Mouse (Mus musculus): ENCODE data around the gene Olfr1404. TPM values are rescaled to one million over a fixed set of nuclear protein-coding genes. Genes with fewer than 3 reads are reported as not detected.

The Olfr1404 gene
- polyA plus RNA-seq, 1 experiment: not detected

- Histone ChIP-seq H3K27ac (ENCODE audit: insufficient read depth, low read depth, low read length) (no peak within 1 kb of the TSS), H3K4me1 (ENCODE audit: control insufficient read depth, insufficient read depth, low read length) (no peaks in the 10 kb centered on the region), H3K4me3 (ENCODE audit: insufficient read depth, low read length) (no peak within 1 kb of the TSS)
- TF ChIP-seq POLR2A (IDR thresholded peaks at IDR 0.05; ENCODE audit: borderline replicate concordance, low read depth, low read length) (no peak), CTCF (IDR thresholded peaks at IDR 0.05; ENCODE audit: low read depth, low read length) (no peak)
These were observed 53.5 kb downstream of the Olfr1404 start, which contains the start of gene Olfr418 for GRCm38 (mm10) chr1:173265701-173266100. Gene Olfr418 (plus strand): TSS chr1:173266001.

Other genes starting within 250 kb of the Olfr1404 start
- gene Olfr1408, start 75.0 kb upstream of the Olfr1404 start, polyA plus RNA-seq (2012; ENCODE audit: insufficient read depth, insufficient read length, missing spikeins): not detected in 2 replicates
- gene Olfr1406, start 21.8 kb upstream of the Olfr1404 start, polyA plus RNA-seq (2012; ENCODE audit: insufficient read depth, insufficient read length, missing spikeins): not detected in 2 replicates
- not detected in 2 replicates for gene Olfr218, start 14.6 kb upstream of the Olfr1404 start, polyA plus RNA-seq (2012; ENCODE audit: insufficient read depth, insufficient read length, missing spikeins)
- not detected in 2 replicates for gene Fcer1a, start 14.8 kb downstream of the Olfr1404 start, polyA plus RNA-seq (2012; ENCODE audit: insufficient read depth, insufficient read length, missing spikeins)
- not detected in 2 replicates for gene Olfr418, start 53.6 kb downstream of the Olfr1404 start, polyA plus RNA-seq (2012; ENCODE audit: insufficient read depth, insufficient read length, missing spikeins)
- not detected in 2 replicates for gene Mptx2, start 65.4 kb downstream of the Olfr1404 start, polyA plus RNA-seq (2012; ENCODE audit: insufficient read depth, insufficient read length, missing spikeins)
- gene Ackr1, start 121.4 kb downstream of the Olfr1404 start, polyA plus RNA-seq (2012; ENCODE audit: insufficient read depth, insufficient read length, missing spikeins): not detected in 2 replicates
- 62.9 and 94.2 TPM in 2 replicates for gene Aim2, start 138.5 kb downstream of the Olfr1404 start, polyA plus RNA-seq (2012; ENCODE audit: insufficient read depth, insufficient read length, missing spikeins)
- not detected in 2 replicates for gene Cadm3, start 155.3 kb downstream of the Olfr1404 start, polyA plus RNA-seq (2012; ENCODE audit: insufficient read depth, insufficient read length, missing spikeins)

Data from bone marrow macrophage, adult 2 months (primary cell).